Mouse (Mus musculus) cerebellum, postnatal 14 days (tissue): ENCODE data around the gene Tmem230.

Experiments
- DNase-seq, 2 experiments: peaks; one replicate each; pipeline ENCODE4 v3.0.0; 2021; ENCODE audit warnings: mixed read lengths in 2 of 2

Tmem230 gene

DNA sequence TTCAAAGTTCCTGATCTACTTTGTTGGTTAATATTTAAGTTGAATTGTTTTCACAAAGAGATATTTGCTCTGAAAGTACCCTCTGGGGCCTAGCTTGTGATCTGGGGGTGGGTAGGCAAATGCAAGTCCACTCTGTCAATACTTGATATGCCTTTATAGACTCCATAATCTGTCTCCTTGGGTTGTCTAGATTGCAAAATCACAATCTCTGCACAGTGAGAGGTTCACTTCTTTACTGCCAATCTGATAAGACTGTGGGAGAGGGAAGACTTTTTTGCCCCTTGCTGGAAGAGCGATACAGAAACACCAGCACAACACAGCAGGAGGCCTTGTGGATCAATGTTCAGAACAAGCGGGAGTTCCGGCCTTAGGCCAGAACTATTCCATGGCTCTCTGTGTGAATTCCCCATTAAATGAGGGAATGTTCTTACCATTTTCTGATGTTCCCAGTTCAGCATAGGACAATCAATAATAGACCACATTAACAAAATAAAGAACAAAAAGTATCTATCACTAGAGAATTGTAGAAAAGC is 15.1 kb downstream of the Tmem230 start:
- no peak for DNase-seq

DNA sequence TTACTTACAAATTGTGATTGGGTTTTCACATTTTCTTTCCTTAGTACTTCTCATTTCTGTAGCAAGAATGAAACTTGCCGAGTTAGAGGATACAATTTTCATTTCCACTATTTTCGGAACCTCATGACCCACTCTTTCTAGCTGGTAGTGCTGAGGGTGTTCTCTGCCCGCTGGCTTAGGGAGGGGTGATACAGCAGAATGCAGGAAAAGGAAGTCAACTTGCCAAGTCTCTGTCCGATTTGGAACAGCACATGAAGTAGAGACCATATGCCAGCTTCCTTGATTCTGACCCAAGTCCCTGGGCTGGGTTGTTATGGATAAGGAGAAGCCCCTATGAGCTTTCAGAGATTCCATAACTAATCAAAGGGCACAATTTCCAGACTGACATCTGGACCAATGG is 23.2 kb downstream of the Tmem230 start:
- peak; percentile 44 to 62 for DNase-seq

DNA sequence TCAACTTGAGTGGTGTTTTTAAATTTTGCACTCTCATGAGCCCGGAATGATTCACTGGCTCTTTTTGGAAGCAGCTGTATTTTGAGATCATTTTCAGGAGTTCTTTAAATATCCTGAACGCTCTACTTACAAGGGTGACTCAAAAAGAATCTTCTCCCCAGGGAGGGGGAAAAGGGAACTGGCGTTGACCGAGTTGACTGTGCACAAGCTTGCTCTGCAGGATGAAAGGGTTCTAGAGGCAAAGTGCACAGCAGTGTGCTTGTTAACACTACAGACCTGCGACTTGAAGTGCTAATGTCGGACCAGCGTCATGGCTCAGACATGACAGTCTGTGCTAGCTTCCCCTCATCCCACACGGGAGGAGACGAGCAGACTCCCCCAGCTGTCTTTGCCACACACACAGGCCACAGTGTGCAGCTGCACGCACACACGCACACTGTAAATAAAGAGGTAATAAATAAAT is 26.0 kb downstream of the Tmem230 start:
- no peak for DNase-seq

DNA sequence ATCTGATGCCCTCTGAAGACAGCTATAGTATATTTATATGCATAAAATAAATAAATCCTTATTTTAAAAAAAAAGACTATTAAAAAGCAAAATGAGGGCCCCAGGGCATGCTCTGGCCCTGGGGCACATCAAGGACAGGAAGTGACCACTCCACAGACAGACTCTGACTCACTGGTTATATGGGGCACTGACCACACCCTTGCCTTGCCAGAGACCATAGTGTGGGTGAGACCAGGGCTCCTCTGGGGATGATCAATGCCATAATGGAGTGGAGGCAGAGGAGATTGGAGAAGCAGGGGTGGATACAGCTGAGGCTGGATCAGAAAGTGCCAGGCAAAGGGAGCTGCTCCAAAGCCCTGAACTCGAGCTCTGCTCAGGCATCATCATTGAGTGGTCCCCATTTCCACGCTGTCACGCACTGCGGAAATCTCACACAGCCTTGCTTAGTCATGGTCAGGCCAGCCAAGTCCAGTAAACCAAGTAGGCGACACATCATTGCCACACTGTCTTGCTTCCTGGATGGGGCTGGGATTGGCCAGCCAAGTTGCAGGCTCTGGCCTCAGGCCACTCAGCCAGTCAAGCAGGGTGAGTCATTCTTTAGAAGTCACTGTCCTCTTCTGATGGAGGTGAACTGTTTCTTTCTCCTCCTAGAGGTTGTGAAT is 35.5 kb downstream of the Tmem230 start:
- no peak for DNase-seq

DNA sequence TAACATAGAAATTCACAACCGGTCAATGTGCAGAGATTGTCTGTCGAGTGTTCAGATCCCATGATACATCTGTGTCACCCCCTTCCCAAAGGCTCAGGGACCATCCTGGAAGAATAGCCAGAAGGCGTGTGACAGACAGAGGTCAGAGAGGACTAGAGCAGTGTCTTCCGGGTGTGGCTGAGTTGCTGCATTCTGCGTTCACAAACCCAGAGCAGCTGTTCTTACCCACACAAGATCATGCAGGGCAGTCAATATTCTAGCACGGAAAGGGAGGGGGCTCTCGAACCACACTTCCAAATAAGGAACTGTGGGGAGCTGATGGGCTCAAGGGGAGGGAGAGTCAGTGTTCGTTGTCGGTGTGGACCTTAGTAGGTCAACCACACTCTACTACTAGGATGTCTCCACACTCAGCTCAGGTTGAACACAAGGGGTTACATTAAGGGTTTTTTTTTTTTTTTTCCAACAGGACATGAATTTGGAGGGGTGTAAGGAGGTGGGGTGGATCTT is 36.7 kb downstream of the Tmem230 start:
- DNase-seq: no peak

DNA sequence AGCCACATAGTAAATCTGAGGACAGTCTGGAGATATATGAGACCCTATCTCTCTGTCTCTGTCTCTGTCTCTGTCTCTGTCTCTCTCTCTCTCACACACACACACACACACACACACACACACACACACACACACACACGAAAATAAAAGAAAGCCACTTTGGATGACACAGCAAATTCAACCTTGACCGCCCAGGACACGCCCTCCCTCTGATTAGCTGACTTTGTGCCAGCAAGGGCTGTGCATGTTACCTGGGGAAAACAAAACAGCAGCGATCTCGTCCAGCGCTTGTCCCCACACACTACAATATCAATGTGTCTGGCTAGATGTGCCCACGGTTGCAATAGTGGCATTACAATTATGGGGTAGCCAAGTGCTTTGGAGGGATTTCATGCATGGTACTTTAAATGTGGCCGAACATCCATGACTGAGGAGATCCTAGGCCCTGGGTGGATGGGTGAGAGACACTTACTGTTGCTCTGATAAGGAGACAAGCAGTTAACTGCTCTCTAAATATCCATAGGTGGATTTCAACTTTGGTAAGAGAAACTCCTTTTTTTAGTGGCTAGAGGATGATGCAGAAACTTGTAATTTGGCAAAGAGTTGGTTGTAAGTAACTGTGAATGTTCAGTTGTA is 39.2 kb downstream of the Tmem230 start:
- no peak for DNase-seq

DNA sequence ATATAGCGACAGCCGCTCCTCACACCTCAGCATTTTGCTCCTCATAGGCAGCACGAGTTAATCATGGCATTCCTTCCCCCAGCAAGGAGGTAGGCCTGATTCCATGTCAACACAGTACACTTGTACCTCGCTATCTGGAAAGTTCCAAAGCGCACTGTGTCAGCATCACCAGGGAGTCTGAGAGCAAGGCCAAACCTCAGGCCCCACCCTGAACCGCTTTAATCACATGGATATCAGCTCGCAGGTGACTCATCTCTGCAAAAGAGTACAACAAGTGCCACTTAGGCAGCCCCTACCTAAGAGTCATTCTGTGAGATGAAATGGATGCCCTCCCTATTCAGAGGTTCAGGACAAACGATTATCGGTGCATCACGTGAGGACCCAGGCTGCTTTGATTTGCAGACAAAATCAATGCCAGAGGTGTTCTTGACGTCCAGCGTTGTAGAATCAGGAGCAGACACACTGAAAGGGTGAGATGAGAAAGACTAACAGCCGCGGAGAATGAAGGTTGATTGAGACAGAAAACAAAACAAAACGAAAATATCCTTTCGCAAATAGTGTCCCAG is 41.2 kb downstream of the Tmem230 start:
- no peak for DNase-seq

DNA sequence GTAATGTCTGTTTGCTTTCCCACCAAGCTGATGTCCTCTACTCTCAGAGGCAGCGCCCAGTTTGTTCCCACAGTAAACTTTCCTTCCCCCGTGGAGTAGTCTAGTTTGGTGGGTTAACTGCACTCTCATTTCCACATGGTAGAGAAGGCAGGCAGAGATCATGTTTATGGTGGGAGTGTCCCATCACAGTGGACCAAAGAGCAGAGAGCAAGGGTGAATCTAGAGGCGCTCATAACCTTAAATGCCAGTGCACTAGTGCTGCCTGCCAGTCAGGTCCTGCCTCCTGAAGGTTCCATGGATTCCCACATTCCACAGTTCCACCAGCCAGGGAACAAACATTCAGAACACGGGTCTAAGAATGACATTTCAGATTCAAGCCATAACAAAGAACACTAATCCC is 42.1 kb downstream of the Tmem230 start:
- no peak for DNase-seq

DNA sequence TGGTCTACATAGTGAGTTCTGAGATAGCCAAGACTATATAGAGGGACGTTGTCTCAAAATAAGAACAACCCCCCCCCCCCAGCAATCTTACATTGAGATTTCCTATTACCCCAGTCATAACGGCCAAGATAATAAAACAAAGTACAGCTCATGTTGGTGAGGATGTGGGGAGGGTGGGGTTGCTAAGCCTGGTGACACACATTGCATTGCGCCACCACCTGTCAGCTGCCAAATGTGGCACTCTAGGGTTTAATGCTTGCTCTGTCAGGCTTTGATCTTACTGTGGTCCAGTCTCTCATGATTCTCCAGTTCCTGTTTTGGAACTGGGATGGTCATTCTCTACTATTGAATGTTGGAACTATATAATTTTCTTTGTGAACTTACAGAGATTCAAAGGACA is 43.8 kb downstream of the Tmem230 start:
- no peak for DNase-seq

DNA sequence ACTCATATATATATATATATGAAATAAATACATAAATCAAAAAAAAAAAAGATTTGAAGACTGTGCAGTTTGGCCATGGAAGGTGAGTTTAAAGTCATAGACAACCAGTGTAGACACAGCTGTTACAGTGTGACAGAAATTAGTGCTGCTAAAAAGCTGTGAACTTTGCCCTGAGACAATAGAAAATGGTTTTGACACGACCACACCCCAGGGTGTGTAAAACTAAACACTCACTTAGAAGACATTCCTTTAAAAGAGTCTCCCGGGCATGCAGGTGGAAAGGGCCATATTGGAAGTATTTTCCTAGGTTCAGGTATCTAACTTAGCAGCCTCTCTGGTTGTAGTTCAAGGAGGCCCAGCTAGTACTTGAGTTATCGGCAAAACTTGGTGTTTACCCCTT is 44.4 kb downstream of the Tmem230 start:
- DNase-seq: no peak

DNA sequence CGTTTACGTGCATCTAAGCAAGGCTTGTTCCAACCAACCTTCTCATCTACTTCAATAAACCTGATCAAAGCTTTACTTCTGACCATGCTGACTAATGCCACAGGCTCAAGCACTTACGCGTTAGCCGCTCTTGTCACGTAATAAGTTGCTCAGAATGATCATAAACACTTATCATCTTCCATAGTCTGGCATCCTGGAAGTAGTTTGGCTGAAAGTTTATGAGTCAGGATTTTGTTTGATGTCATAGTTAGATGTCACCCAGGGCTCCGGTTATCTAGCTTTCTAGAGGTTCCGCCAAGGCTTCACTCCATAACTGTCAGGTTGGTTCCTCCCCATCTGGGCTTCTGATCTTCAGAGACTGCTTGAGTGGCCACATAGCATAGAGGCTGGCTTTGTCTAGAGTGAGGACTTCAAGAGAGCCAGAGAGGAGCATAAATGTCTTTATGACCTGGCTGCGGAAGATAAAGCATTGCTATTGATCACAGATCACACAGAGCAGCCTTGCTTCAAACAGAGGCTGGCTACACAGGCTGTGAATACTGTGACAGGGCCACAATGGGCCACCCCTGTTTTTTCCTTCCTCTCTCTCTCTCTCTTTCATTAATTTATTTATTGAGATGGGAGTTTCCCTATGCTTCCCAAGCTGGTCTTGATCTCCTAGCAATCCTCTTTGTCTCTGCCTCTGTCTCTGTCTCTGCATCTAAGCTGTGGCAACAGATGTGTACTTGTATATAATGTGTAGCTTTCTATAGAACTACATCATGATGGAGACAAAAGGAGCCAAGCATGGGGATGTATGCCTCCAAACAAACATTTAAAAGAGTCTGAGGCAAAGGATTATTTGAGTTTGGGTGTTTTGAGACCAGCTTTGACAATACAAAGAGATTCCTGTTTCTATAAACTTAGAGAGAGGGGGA is 49.3 kb downstream of the Tmem230 start:
- DNase-seq: no peak

DNA sequence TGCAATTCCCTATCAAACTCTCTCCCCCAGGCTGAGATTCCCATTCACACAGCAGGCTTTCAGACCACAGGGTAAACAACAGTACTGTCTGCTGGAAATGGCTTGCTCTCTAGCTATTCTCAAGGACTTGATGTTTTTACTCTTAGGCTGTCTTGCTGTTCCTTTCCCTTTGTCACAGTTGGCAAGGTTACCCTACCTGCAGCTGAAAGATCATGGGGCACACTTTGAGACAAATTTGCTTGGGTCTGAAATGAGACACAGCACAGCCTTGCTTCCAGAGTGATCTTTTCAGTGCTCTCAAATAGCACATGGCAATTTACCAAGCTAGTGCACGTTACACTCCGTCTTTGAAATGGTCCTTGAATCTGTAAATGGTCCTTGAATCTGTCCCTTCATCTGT is 52.0 kb downstream of the Tmem230 start:
- no peak for DNase-seq

DNA sequence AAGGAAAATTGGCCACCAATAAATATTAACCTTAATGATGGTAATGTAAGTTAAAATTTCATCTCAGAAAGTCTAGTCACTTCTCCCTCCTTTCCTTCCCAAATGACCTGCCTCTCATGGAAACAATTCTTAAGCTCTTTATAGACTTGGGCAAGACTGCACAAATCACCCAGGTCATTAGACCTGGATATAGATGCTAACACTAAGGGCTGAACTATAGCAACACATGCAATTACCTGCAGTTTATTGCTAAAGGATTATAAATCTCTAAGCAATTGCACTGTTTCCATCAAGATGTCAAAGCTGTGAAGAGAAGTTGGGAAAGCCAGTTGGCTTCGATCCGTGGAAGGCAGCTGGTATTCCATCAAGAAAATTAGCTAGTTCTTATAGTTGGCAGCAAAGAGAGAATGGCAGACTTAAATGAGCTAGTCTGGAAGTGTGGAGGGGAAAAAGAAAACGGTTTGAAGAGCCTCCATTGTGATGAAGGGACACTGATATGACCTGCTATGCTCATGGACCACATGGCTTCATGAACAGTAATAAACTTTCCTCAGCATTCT is 56.9 kb downstream of the Tmem230 start:
- DNase-seq: no peak
